Comparison of ENCODE assay signal across 8 mouse cellular contexts in genomic region chr11:53301167-53301515, GRCm38 (mm10). TPM values are rescaled to one million over a fixed set of nuclear protein-coding genes. Genes with fewer than 3 reads are reported as not detected.
A peak's percentile ranks its signal among the peaks of the same experiment; 100 is the strongest.
DNase-seq lines count a peak whose midpoint lies in the region; ATAC-seq and TF ChIP-seq lines count a peak whose summit lies in the region.

No protein-coding gene starts in this region.

- 49% methylated on average over 9 of the region's 9 CpGs for WGBS in kidney, adult 2 months
- 60% methylated on average over 9 of the region's 9 CpGs for WGBS in embryonic facial prominence, embryonic 10.5 days
- WGBS in kidney, postnatal 0 days = 49% methylated on average over 9 of the region's 9 CpGs
- 50% methylated on average over 9 of the region's 9 CpGs for WGBS in midbrain, postnatal 0 days

- no peak for DNase-seq in kidney, adult 2 months
- no peak for DNase-seq in kidney, adult 18-20 months
- no peak for DNase-seq in embryonic facial prominence, embryonic 10.5 days (ENCODE audit: low spot score)
- DNase-seq in kidney, postnatal 0 days (ENCODE audit: low spot score) = no peak
- no peak for DNase-seq in midbrain, postnatal 0 days (ENCODE audit: low spot score)
- no peak for DNase-seq in urinary bladder, postnatal 10 days (ENCODE audit: low spot score)
- no peak for DNase-seq in thymus, adult 18-20 months
- DNase-seq in embryo, embryonic 10.5 days (ENCODE audit: low spot score) = no peak

- no peaks in the 10 kb centered on the region for H3K9me3 ChIP-seq in embryonic facial prominence, embryonic 10.5 days
- H3K9me3 ChIP-seq in kidney, postnatal 0 days (replicated peaks; ENCODE audit: low read length) = no peaks in the 10 kb centered on the region
- H3K9me3 ChIP-seq in midbrain, postnatal 0 days (ENCODE audit: low read length) = no peaks in the 10 kb centered on the region

- no peaks in the 10 kb centered on the region for H3K36me3 ChIP-seq in kidney, adult 2 months (ENCODE audit: control insufficient read depth, insufficient read depth, low read length)
- H3K36me3 ChIP-seq in embryonic facial prominence, embryonic 10.5 days (replicated peaks) = peaks cover 24% of the 10 kb centered on the region
- no peaks in the 10 kb centered on the region for H3K36me3 ChIP-seq in kidney, postnatal 0 days (ENCODE audit: insufficient read depth, low read length)
- H3K36me3 ChIP-seq in midbrain, postnatal 0 days (ENCODE audit: insufficient read depth, low read length) = no peaks in the 10 kb centered on the region

- ATAC-seq in kidney, postnatal 0 days (replicated peaks; ENCODE audit: low FRiP score, low read depth) = no peak
- no peak for ATAC-seq in midbrain, postnatal 0 days (ENCODE audit: low FRiP score)

- peak overlapping the region; percentile 99 for H3K9ac ChIP-seq in kidney, postnatal 0 days (ENCODE audit: low read depth, low read length)
- H3K9ac ChIP-seq in midbrain, postnatal 0 days (replicated peaks; ENCODE audit: low read length, poor library complexity, severe bottlenecking) = peak overlapping the region; percentile 60

- TF ChIP-seq CTCF in kidney, adult 2 months (conservative IDR thresholded peaks at IDR 0.05; ENCODE audit: insufficient read depth, insufficient read length, low read depth, low read length) = no peak
- no peak for TF ChIP-seq CTCF in kidney, postnatal 0 days (IDR thresholded peaks at IDR 0.05; ENCODE audit: low read depth)
- no peak for TF ChIP-seq CTCF in midbrain, postnatal 0 days (IDR thresholded peaks at IDR 0.05)

- peak overlapping the region; percentile 100 for H3K27ac ChIP-seq in kidney, adult 2 months (ENCODE audit: insufficient read depth, low read depth, low read length)
- H3K27ac ChIP-seq in embryonic facial prominence, embryonic 10.5 days (replicated peaks) = peak overlapping the region; percentile 93
- H3K27ac ChIP-seq in kidney, postnatal 0 days = peak overlapping the region; percentile 100
- peak overlapping the region; percentile 90 for H3K27ac ChIP-seq in midbrain, postnatal 0 days (ENCODE audit: low read depth, low read length)

- H3K4me3 ChIP-seq in kidney, adult 2 months (ENCODE audit: insufficient read depth, low read depth, low read length) = peak overlapping the region; percentile 86
- H3K4me3 ChIP-seq in embryonic facial prominence, embryonic 10.5 days = peak overlapping the region; percentile 98
- peak overlapping the region; percentile 92; the same call in 1 of the 2 replicates for H3K4me3 ChIP-seq in kidney, postnatal 0 days (replicated peaks; ENCODE audit: low read depth, low read length)
- peak overlapping the region; percentile 94 for H3K4me3 ChIP-seq in midbrain, postnatal 0 days (ENCODE audit: low read depth, low read length)

- H3K27me3 ChIP-seq in kidney, adult 2 months (replicated peaks; ENCODE audit: control insufficient read depth, insufficient read depth, low read length) = no peaks in the 10 kb centered on the region
- no peaks in the 10 kb centered on the region for H3K27me3 ChIP-seq in embryonic facial prominence, embryonic 10.5 days (replicated peaks; ENCODE audit: low read depth, poor library complexity, severe bottlenecking)
- H3K27me3 ChIP-seq in kidney, postnatal 0 days (ENCODE audit: insufficient read depth, low read length) = no peaks in the 10 kb centered on the region
- H3K27me3 ChIP-seq in midbrain, postnatal 0 days (ENCODE audit: insufficient read depth, low read length) = no peaks in the 10 kb centered on the region

- no peak for TF ChIP-seq POLR2A in kidney, adult 2 months (IDR thresholded peaks at IDR 0.05; ENCODE audit: low read depth, low read length)

- peak overlapping the region; percentile 62 for H3K4me2 ChIP-seq in kidney, postnatal 0 days (ENCODE audit: low read length)
- H3K4me2 ChIP-seq in midbrain, postnatal 0 days (ENCODE audit: low read depth, low read length, poor library complexity, severe bottlenecking) = peak overlapping the region; percentile 55

- peaks cover 24% of the 10 kb centered on the region; the same call in 1 of the 2 replicates for H3K4me1 ChIP-seq in kidney, adult 2 months (ENCODE audit: control insufficient read depth, insufficient read depth, low read length)
- peaks cover 29% of the 10 kb centered on the region for H3K4me1 ChIP-seq in embryonic facial prominence, embryonic 10.5 days
- H3K4me1 ChIP-seq in kidney, postnatal 0 days (replicated peaks; ENCODE audit: insufficient read depth, low read length) = peaks cover 7% of the 10 kb centered on the region; the same call in 1 of the 2 replicates
- peaks cover 17% of the 10 kb centered on the region for H3K4me1 ChIP-seq in midbrain, postnatal 0 days (ENCODE audit: insufficient read depth, low read length)

RNA-seq across cellular contexts. Expression of gene Hspa4, which starts 0.9 kb away (rescaled TPM):
- polyA plus RNA-seq in kidney, adult 2 months (2012; rRNA removed) = 21.1 and 24.8 TPM in 2 replicates
- 130 and 136 TPM in 2 replicates for polyA plus RNA-seq in embryonic facial prominence, embryonic 10.5 days (2016; fragmentation: Nextera tagmentation; extraction: Ambion mirVana)
- 79.8 and 84.5 TPM in 2 replicates for polyA plus RNA-seq in kidney, postnatal 0 days (2015; fragmentation: Nextera tagmentation; extraction: Ambion mirVana)
- 93.7 and 112 TPM in 2 replicates for total RNA-seq in midbrain, postnatal 0 days (2014; rRNA removed)
- 42.8 and 43.3 TPM in 2 replicates for polyA plus RNA-seq in midbrain, postnatal 0 days (2015; fragmentation: Nextera tagmentation; extraction: Ambion mirVana)

RNA-seq across cellular contexts. Expression of gene Zcchc10, which starts 23.3 kb away (rescaled TPM):
- 4.9 and 5.0 TPM in 2 replicates for polyA plus RNA-seq in kidney, adult 2 months (2012; rRNA removed)
- polyA plus RNA-seq in embryonic facial prominence, embryonic 10.5 days (2016; fragmentation: Nextera tagmentation; extraction: Ambion mirVana) = 29.2 and 30.4 TPM in 2 replicates
- 21.1 and 25.3 TPM in 2 replicates for polyA plus RNA-seq in kidney, postnatal 0 days (2015; fragmentation: Nextera tagmentation; extraction: Ambion mirVana)
- 0.11 and 0.76 TPM in 2 replicates for total RNA-seq in midbrain, postnatal 0 days (2014; rRNA removed)
- polyA plus RNA-seq in midbrain, postnatal 0 days (2015; fragmentation: Nextera tagmentation; extraction: Ambion mirVana) = 16.3 and 17.4 TPM in 2 replicates

RNA-seq across cellular contexts. Expression of gene Aff4, which starts 49.5 kb away (rescaled TPM):
- 18.0 and 18.7 TPM in 2 replicates for polyA plus RNA-seq in kidney, adult 2 months (2012; rRNA removed)
- polyA plus RNA-seq in embryonic facial prominence, embryonic 10.5 days (2016; fragmentation: Nextera tagmentation; extraction: Ambion mirVana) = 37.5 and 42.7 TPM in 2 replicates
- 33.9 and 34.5 TPM in 2 replicates for polyA plus RNA-seq in kidney, postnatal 0 days (2015; fragmentation: Nextera tagmentation; extraction: Ambion mirVana)
- total RNA-seq in midbrain, postnatal 0 days (2014; rRNA removed) = 103 and 126 TPM in 2 replicates
- 64.6 and 90.2 TPM in 2 replicates for polyA plus RNA-seq in midbrain, postnatal 0 days (2015; fragmentation: Nextera tagmentation; extraction: Ambion mirVana)
